Mouse (Mus musculus) testis, postnatal 14 days (tissue): ENCODE results near the gene Gabarapl2.

Experiments
- DNase-seq: peaks from one replicate; pipeline ENCODE4 v3.0.0; 2021; ENCODE audit warnings: low spot score

Gabarapl2 gene

DNA sequence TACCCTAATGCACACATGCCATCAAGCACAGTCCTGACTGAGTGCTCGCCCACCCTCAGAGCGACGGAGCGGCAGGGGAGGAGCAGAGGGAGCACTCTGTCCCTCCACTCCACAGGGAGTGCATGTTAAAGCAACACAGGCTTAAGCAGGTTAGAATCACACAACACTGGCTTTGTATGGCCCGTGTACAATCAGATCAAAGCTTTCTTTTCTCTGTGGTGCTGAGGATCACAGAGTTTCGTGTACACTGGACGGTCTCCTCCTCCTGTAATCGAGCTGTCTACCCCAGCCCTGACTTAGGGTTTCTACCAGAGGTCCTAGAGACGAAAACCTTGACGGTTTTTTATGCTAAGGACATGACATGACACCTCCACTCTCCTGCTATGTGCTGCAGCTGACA, 28.0 kb downstream of the Gabarapl2 start:
- DNase-seq, result no peak

GRCm38 (mm10) chr8:111968991-111969390, 28.5 kb downstream of the Gabarapl2 start:
- DNase-seq, result peak; percentile 47

- no peak for DNase-seq
These were observed 33.6 kb downstream of the Gabarapl2 start for GRCm38 (mm10) chr8:111974138-111974537.

DNA sequence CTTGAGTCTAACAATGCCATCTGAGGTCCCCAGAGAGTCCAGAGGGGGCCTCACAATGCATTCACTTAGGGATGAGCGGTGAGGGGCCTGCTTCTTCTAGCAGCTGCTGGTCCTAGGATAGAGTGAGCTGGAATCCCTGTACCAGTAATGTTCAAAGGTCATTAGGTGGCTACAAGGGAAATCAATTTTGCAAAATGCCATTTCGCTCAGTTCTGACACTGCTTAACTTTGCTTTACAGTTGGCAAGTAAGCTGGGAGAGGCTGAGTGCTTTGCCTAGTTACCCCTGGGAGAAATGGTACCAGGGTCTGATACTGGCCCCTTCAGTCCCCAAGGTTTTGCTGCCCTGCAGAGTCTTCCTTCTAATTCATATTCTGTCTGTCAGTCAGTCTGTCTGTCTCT, 35.2 kb downstream of the Gabarapl2 start:
- DNase-seq, result no peak

- no peak for DNase-seq
These were observed 35.8 kb downstream of the Gabarapl2 start for GRCm38 (mm10) chr8:111976326-111976725.

DNA sequence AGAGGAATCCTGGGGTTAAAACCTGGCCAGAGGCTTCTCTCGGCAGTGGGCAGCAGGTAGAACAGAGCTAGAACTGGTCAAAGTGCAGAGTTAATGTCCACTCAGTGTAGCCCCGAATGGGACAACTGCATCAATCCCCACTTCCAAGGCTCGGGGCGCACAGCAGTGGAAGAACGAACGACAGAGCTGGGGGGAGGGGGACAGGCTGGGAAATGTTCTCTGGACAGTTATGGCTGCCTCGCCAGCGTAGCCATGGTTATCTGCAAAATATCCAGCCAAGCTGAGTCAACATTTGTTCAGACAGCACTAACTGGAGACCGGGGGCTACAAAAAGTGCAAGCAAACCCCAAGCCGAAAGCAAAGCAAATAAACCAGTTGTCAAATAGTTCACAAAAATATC, 37.6 kb downstream of the Gabarapl2 start:
- no peak for DNase-seq

DNA sequence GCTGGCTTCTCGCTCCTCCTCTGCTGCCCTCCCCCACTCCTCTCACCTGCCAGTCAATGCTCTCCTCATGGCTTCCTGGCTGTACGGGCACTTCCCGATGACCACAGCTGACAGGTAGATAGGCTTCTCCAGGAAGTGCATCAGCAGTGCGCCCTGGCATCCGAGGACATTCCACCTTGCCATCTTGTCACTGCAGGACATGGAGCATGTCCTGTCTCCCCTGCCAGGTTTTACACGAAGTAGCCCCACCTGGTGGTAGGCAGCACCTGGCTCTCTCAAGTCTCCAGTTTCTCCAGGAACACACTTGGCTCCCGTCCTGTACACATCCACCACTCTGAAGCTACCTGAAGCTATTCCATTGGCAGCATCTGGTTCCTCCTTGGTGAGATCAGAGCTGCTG, 41.6 kb downstream of the Gabarapl2 start:
- DNase-seq, result no peak

- DNase-seq, result peak; percentile 66
These were observed 44.0 kb downstream of the Gabarapl2 start for GRCm38 (mm10) chr8:111984511-111984910.

GRCm38 (mm10) chr8:111989911-111990310, 49.4 kb downstream of the Gabarapl2 start:
- DNase-seq, result peak; percentile 53

DNA sequence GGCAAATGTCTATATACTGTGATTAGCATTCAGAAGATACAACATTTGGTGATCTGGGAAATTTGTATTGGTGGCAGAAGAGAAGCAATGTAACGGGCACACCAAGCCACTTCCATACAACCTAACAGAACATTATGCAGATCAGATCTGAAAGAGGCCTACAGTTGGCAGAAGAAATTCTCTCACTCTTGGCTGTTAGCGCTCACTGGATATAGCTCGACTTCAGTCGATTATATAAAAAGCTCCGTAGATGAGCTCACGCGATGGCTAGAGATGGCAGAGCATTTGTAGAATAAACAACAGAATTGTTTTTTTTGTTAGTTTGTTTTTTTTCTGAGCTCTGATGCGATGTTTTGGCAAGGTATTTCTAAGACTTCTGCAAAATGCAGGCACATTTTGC, 50.8 kb downstream of the Gabarapl2 start:
- DNase-seq, result no peak

- peak; percentile 87 for DNase-seq
These were observed 51.7 kb downstream of the Gabarapl2 start, which contains the start of gene Adat1 for GRCm38 (mm10) chr8:111992013-111992702. TSS of gene Adat1 (minus strand) at chr8:111992302.

GRCm38 (mm10) chr8:111992703-111993039, 52.2 kb downstream of the Gabarapl2 start:
- no peak for DNase-seq
